Mouse (Mus musculus) kidney, embryonic 16.5 days (tissue): ENCODE results near the gene Ppia. TPM values are rescaled to one million over a fixed set of nuclear protein-coding genes. Genes with fewer than 3 reads are reported as not detected.
"Not testable (repeated sequence)": the region's sequence is repeated elsewhere in the genome, so short reads cannot be mapped to it uniquely, and the experiment has no call there.

Experiments used
- ATAC-seq: fragments of 200-750 bp; cut with Nextera tagmentation; 2 replicates; pipeline ENCODE4 v1.8.0; 2017; ENCODE audit warnings: moderate TSS enrichment; ENCODE audit not compliant: low FRiP score, low TSS enrichment
- H3K27ac ChIP-seq: fragments of 300-500 bp; sonication (generic); 2 replicates; pipeline ENCODE4 v1.5.1; 2014; ENCODE audit warnings: low read length
- H3K27me3 ChIP-seq: fragments of 300-500 bp; sonication (generic); 2 replicates; pipeline ENCODE4 v1.6.1; 2014; ENCODE audit warnings: low read length, control low read depth, mixed read lengths; ENCODE audit not compliant: insufficient read depth
- H3K36me3 ChIP-seq: fragments of 300-500 bp; sonication (generic); 2 replicates; pipeline ENCODE4 v1.6.1; 2014; ENCODE audit warnings: low read length, control low read depth, mixed read lengths; ENCODE audit not compliant: insufficient read depth
- H3K4me1 ChIP-seq: fragments of 300-500 bp; sonication (generic); 2 replicates; pipeline ENCODE4 v1.6.1; 2014; ENCODE audit warnings: low read length, control low read depth, mixed read lengths; ENCODE audit not compliant: insufficient read depth
- H3K4me2 ChIP-seq: fragments of 300-500 bp; sonication (generic); replicated peaks from 2 replicates; pipeline ENCODE4 v1.6.1; 2014; ENCODE audit warnings: low read depth, low read length
- H3K4me3 ChIP-seq: fragments of 300-500 bp; sonication (generic); 2 replicates; pipeline ENCODE4 v1.5.1; 2014; ENCODE audit warnings: mild to moderate bottlenecking, low read length
- H3K9ac ChIP-seq: fragments of 300-500 bp; sonication (generic); replicated peaks from 2 replicates; pipeline ENCODE4 v1.6.1; 2014; ENCODE audit warnings: low read length
- H3K9me3 ChIP-seq: fragments of 300-500 bp; sonication (generic); 2 replicates; pipeline ENCODE4 v1.6.1; 2016; ENCODE audit warnings: low read length, control low read depth
- WGBS: fragments of 180-500 bp; shearing (Covaris S2); extraction: QIAGEN DNeasy Blood & Tissue Kit; methylation state at CpG from one replicate; pipeline ENCODE4 v1.1.7; 2014; 5-methylcytosine and 5-hydroxymethylcytosine counted together
- polyA plus RNA-seq: library from polyadenylated mRNA; unstranded; fragments of >200 nt; fragmentation: Nextera tagmentation; extraction: Ambion mirVana; gene quantifications from 2 replicates; pipeline ENCODE4 v1.2.1, GENCODE M21; 2015

The Ppia gene
- polyA plus RNA-seq, 1 experiment from 2014 or later: 4,942 TPM

- peak overlapping the region; percentile 99 for H3K27ac ChIP-seq
- peak overlapping the region; percentile 96 for H3K4me2 ChIP-seq
- ATAC-seq: peak; percentile 97
- under 1% methylated on average over 76 of the region's 102 CpGs for WGBS
- H3K27me3 ChIP-seq: no peaks in the 10 kb centered on the region
- peaks cover 23% of the 10 kb centered on the region for H3K36me3 ChIP-seq
- H3K9ac ChIP-seq: peak overlapping the region; percentile 100
- H3K4me1 ChIP-seq: peaks cover 22% of the 10 kb centered on the region
- peak overlapping the region; percentile 100 for H3K4me3 ChIP-seq
- no peaks in the 10 kb centered on the region for H3K9me3 ChIP-seq
These were observed 535 bp downstream of the Ppia start for GRCm38 (mm10) chr11:6415551-6416404.

DNA sequence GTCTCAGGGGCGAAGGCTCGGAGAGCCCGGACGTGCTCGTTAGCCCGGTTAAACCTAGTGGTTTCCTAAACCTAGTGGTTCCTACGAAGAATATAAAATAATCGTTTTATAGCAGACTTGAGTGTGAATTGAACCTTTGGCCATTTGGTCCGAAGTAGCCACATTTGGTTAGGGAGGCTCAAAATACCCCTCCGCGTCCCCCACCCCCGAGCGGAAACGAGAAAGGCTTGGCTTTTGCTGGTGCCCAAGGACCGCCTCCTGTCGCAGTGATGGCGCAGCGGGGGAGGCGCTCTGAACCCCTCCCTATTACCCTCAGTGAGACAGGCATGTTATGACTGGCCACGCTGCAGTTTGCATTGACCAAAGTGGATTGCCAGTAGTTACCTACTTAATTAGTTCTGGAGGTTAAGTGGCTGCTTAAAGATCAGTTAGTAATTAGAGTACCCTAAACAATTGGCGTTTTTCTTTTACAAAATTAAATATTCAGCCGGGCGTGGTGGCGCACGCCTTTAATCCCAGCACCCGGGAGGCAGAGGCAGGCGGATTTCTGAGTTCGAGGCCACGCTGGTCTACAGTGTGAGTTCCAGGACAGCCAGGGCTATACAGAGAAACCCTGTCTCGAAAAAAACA lies 1.3 kb downstream of the Ppia start:
- Histone ChIP-seq H3K9ac (peak overlapping the region; percentile 100), H3K36me3 (peaks cover 24% of the 10 kb centered on the region)

GRCm38 (mm10) chr11:6417069-6417468 lies 1.8 kb downstream of the Ppia start:
- Histone ChIP-seq H3K9me3 (no peaks in the 10 kb centered on the region), H3K27ac (peak overlapping the region; percentile 99; the same call in 1 of the 2 replicates), H3K9ac (peak overlapping the region; percentile 100), H3K4me1 (peaks cover 22% of the 10 kb centered on the region), H3K4me2 (peak overlapping the region; percentile 96), H3K27me3 (no peaks in the 10 kb centered on the region), H3K36me3 (peaks cover 24% of the 10 kb centered on the region), H3K4me3 (peak overlapping the region; percentile 100)
- ATAC-seq: no peak
- WGBS: 32% methylated on average over 2 of the region's 2 CpGs

More for the DNA sequence above, 1.3 kb downstream of the Ppia start:
- H3K4me1 ChIP-seq: peaks cover 22% of the 10 kb centered on the region
- WGBS: 1% methylated on average over 30 of the region's 30 CpGs
- no peaks in the 10 kb centered on the region for H3K27me3 ChIP-seq
- peak overlapping the region; percentile 96 for H3K4me2 ChIP-seq
- peak overlapping the region; percentile 99 for H3K27ac ChIP-seq
- no peaks in the 10 kb centered on the region for H3K9me3 ChIP-seq
- peak overlapping the region; percentile 100 for H3K4me3 ChIP-seq
- ATAC-seq: peak; percentile 49

- peaks cover 25% of the 10 kb centered on the region for H3K36me3 ChIP-seq
- no peaks in the 10 kb centered on the region for H3K9me3 ChIP-seq
- peak overlapping the region; percentile 100 for H3K4me3 ChIP-seq
- no peak for ATAC-seq
- peak overlapping the region; percentile 96 for H3K4me2 ChIP-seq
- H3K27ac ChIP-seq: no peak overlapping the region
- peaks cover 22% of the 10 kb centered on the region for H3K4me1 ChIP-seq
- peak overlapping the region; percentile 18; the same call in 1 of the 2 replicates for H3K9ac ChIP-seq
- H3K27me3 ChIP-seq: no peaks in the 10 kb centered on the region
These were observed 2.2 kb downstream of the Ppia start for GRCm38 (mm10) chr11:6417490-6417889.

DNA sequence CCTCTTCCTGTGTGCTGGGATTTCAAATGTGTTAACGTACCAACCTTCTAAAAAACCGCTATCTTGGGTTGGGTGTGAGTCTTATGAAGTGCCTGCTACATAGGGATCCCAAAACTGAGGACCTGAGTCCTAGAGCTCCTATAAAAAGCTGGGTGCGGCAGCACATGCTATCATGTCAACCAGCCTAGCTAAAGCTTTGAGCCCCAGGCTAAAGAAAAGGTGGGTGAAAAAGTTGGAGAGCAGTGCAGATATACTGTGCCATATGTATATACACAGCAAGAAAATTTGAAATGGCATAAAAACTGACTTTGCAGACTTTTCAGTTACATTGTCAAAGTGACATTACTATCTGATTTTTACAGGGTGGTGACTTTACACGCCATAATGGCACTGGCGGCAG lies 3.5 kb downstream of the Ppia start:
- peak overlapping the region; percentile 21 for H3K4me3 ChIP-seq
- no peaks in the 10 kb centered on the region for H3K27me3 ChIP-seq
- no peak overlapping the region for H3K9ac ChIP-seq
- WGBS: 82% methylated on average over 5 of the region's 5 CpGs
- no peak for ATAC-seq
- peaks cover 22% of the 10 kb centered on the region for H3K4me1 ChIP-seq
- H3K9me3 ChIP-seq: no peaks in the 10 kb centered on the region
- H3K27ac ChIP-seq: no peak overlapping the region
- peaks cover 33% of the 10 kb centered on the region for H3K36me3 ChIP-seq
- H3K4me2 ChIP-seq: peak overlapping the region; percentile 23; the same call in 1 of the 2 replicates

- not testable (repeated sequence) for H3K4me3 ChIP-seq, H3K27me3 ChIP-seq, H3K27ac ChIP-seq, H3K9me3 ChIP-seq, H3K4me2 ChIP-seq, H3K9ac ChIP-seq, ATAC-seq
- H3K36me3 ChIP-seq: peaks cover 37% of the 10 kb centered on the region
- H3K4me1 ChIP-seq: peaks cover 22% of the 10 kb centered on the region
- WGBS: 81% methylated on average over 4 of the region's 4 CpGs
These were observed 3.9 kb downstream of the Ppia start for GRCm38 (mm10) chr11:6419156-6419555.

GRCm38 (mm10) chr11:6420283-6420703 lies 5.0 kb downstream of the Ppia start:
- Histone ChIP-seq H3K4me2 (no peak overlapping the region), H3K27ac (no peak overlapping the region), H3K9ac (no peak overlapping the region), H3K4me1 (peaks cover 12% of the 10 kb centered on the region), H3K9me3 (no peaks in the 10 kb centered on the region), H3K36me3 (peaks cover 44% of the 10 kb centered on the region), H3K27me3 (no peaks in the 10 kb centered on the region), H3K4me3 (no peak overlapping the region)
- WGBS: 27% methylated on average over 1 of the region's 1 CpGs
- no peak for ATAC-seq

DNA sequence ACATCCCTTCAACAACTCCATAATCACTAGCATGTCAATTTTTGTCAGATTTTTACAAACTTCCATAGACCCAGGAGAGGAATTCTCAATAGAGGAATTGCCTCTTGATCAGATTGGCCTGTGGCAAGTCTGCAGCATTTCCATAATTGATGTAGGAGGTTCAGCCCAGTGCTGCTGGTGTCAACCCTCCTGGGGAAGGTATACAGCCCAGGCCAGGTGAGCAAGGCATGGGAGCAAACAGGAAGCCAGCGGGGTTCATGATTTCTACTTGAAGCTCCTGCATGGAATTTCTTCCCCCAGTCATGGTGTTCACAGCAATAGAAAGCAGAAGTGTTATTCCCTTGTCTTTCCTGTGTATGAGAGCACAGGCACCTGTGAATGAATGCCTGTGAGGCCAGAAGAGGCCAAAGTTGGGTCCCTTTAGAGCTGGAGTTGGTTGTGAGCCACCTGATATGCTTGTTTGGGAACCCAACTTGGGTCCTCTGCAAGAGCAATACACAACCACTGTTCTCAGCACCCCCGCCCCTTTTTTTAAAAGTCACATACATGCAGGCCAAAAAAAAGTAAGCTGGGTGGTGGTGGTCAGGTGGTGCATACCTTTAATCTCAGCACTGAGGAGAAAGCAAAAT lies 5.6 kb downstream of the Ppia start:
- Histone ChIP-seq H3K27me3 (no peaks in the 10 kb centered on the region), H3K27ac (no peak overlapping the region), H3K4me2 (no peak overlapping the region), H3K4me1 (peaks cover 12% of the 10 kb centered on the region), H3K4me3 (no peak overlapping the region), H3K9me3 (no peaks in the 10 kb centered on the region), H3K9ac (no peak overlapping the region), H3K36me3 (peaks cover 47% of the 10 kb centered on the region)
- no peak for ATAC-seq
- 74% methylated on average over 2 of the region's 2 CpGs for WGBS

GRCm38 (mm10) chr11:6430186-6430585 lies 14.9 kb downstream of the Ppia start:
- no peaks in the 10 kb centered on the region for H3K4me1 ChIP-seq

More at GRCm38 (mm10) chr11:6430186-6430585, 14.9 kb downstream of the Ppia start:
- H3K27me3 ChIP-seq: no peaks in the 10 kb centered on the region
- 90% methylated on average over 7 of the region's 7 CpGs for WGBS
- no peak for ATAC-seq
- no peak overlapping the region for H3K4me3 ChIP-seq
- H3K9me3 ChIP-seq: no peaks in the 10 kb centered on the region
- no peak overlapping the region for H3K27ac ChIP-seq
- H3K9ac ChIP-seq: no peak overlapping the region
- H3K4me2 ChIP-seq: no peak overlapping the region
- peaks cover 81% of the 10 kb centered on the region for H3K36me3 ChIP-seq
